Comparison of ENCODE assay signal across 25 mouse cellular contexts in the genomic region with DNA sequence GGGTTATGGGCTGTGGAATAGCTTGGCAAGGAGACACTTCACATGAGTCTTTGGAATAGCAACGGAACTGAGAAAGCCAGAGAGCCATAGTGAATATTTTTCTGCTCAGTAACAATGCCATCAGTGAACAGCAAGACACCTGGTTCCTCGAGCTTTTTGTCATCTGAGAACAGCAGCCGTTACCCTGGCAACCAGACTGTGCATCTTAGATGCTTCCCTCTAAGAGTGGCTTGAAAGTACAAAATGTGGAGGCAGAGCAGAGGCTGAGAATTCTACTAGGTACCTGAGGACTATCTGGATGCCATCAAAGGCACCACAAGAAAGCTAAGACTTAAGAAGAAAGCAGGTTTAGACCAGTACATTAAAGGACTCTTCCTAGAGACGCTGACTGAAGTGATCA. TPM values are rescaled to one million over a fixed set of nuclear protein-coding genes. Genes with fewer than 3 reads are reported as not detected.
DNase-seq lines count a peak whose midpoint lies in the region; ATAC-seq lines count a peak whose summit lies in the region.
"Had no signal": no experiment of that assay in that cellular context is flagged by ENCODE, and none has a peak within 500 bp of the region (broad histone marks: within the 10 kb centered on the region; RNA-seq: fewer than 3 reads in every experiment).

No protein-coding gene starts in this region.

- peak; percentile 51 for ATAC-seq in forebrain, embryonic 13.5 days
- ATAC-seq in forebrain, embryonic 11.5 days (replicated peaks; ENCODE audit: low FRiP score): no peak
- peak; percentile 84 for ATAC-seq in midbrain, embryonic 15.5 days (replicated peaks)
- no peak for ATAC-seq in intestine, embryonic 16.5 days
- ATAC-seq: lung, postnatal 0 days had no signal

- no peaks in the 10 kb centered on the region for H3K4me1 ChIP-seq in forebrain, embryonic 13.5 days
- H3K4me1 ChIP-seq in forebrain, embryonic 11.5 days (replicated peaks; ENCODE audit: control insufficient read depth, insufficient read depth, low read length): no peaks in the 10 kb centered on the region
- H3K4me1 ChIP-seq in midbrain, embryonic 15.5 days: no peaks in the 10 kb centered on the region
- no peaks in the 10 kb centered on the region for H3K4me1 ChIP-seq in intestine, embryonic 16.5 days (ENCODE audit: control insufficient read depth, insufficient read depth, low read length)
- H3K4me1 ChIP-seq: limb, embryonic 13.5 days had no signal

- H3K27ac ChIP-seq in forebrain, embryonic 13.5 days: no peak overlapping the region
- no peak overlapping the region for H3K27ac ChIP-seq in forebrain, embryonic 11.5 days (ENCODE audit: low read depth, low read length)
- H3K27ac ChIP-seq in midbrain, embryonic 15.5 days: peak overlapping the region; percentile 65
- no peak overlapping the region for H3K27ac ChIP-seq in intestine, embryonic 16.5 days (ENCODE audit: low read length)
- H3K27ac ChIP-seq: limb, embryonic 13.5 days; liver, embryonic 14.5 days had no signal

- no peaks in the 10 kb centered on the region for H3K27me3 ChIP-seq in forebrain, embryonic 13.5 days
- H3K27me3 ChIP-seq in forebrain, embryonic 11.5 days (ENCODE audit: control insufficient read depth, insufficient read depth, low read length): no peaks in the 10 kb centered on the region
- H3K27me3 ChIP-seq in midbrain, embryonic 15.5 days (replicated peaks): no peaks in the 10 kb centered on the region
- H3K27me3 ChIP-seq in intestine, embryonic 16.5 days (replicated peaks; ENCODE audit: control insufficient read depth, insufficient read depth, low read length): no peaks in the 10 kb centered on the region

- no peak overlapping the region for H3K4me3 ChIP-seq in forebrain, embryonic 13.5 days
- no peak overlapping the region for H3K4me3 ChIP-seq in forebrain, embryonic 11.5 days (ENCODE audit: low read depth, low read length)
- no peak overlapping the region for H3K4me3 ChIP-seq in midbrain, embryonic 15.5 days
- H3K4me3 ChIP-seq in intestine, embryonic 16.5 days (ENCODE audit: low read length): no peak overlapping the region
- H3K4me3 ChIP-seq: erythroblast, embryonic 14.5 days; limb, embryonic 13.5 days had no signal

- no peak overlapping the region for H3K9ac ChIP-seq in forebrain, embryonic 13.5 days
- no peak overlapping the region for H3K9ac ChIP-seq in forebrain, embryonic 11.5 days (ENCODE audit: low read length)
- H3K9ac ChIP-seq in midbrain, embryonic 15.5 days: no peak overlapping the region
- no peak overlapping the region for H3K9ac ChIP-seq in intestine, embryonic 16.5 days (ENCODE audit: low read depth, low read length)
- H3K9ac ChIP-seq: limb, embryonic 13.5 days; liver, embryonic 14.5 days had no signal

- no peaks in the 10 kb centered on the region for H3K36me3 ChIP-seq in forebrain, embryonic 13.5 days (ENCODE audit: poor library complexity, severe bottlenecking)
- H3K36me3 ChIP-seq in forebrain, embryonic 11.5 days (ENCODE audit: control insufficient read depth, insufficient read depth, low read length): no peaks in the 10 kb centered on the region
- H3K36me3 ChIP-seq in midbrain, embryonic 15.5 days (replicated peaks): no peaks in the 10 kb centered on the region
- H3K36me3 ChIP-seq in intestine, embryonic 16.5 days (ENCODE audit: control insufficient read depth, insufficient read depth, low read length): no peaks in the 10 kb centered on the region
- H3K36me3 ChIP-seq: limb, embryonic 13.5 days had no signal

- H3K4me2 ChIP-seq in forebrain, embryonic 13.5 days: no peak overlapping the region
- H3K4me2 ChIP-seq in forebrain, embryonic 11.5 days (ENCODE audit: low read depth, low read length, severe bottlenecking): no peak overlapping the region
- H3K4me2 ChIP-seq in midbrain, embryonic 15.5 days: peak overlapping the region; percentile 10; the same call in 1 of the 2 replicates
- no peak overlapping the region for H3K4me2 ChIP-seq in intestine, embryonic 16.5 days (ENCODE audit: low read depth, low read length)
- H3K4me2 ChIP-seq: limb, embryonic 13.5 days had no signal

- 63% methylated on average over 4 of the region's 4 CpGs for WGBS in forebrain, embryonic 13.5 days
- WGBS in forebrain, embryonic 11.5 days: 60% methylated on average over 4 of the region's 4 CpGs
- 45% methylated on average over 4 of the region's 4 CpGs for WGBS in midbrain, embryonic 15.5 days
- 66% methylated on average over 4 of the region's 4 CpGs for WGBS in intestine, embryonic 16.5 days

- intact Hi-C loops in left cerebral cortex, postnatal 14 days (cut with DNase I): no loop called here
- intact Hi-C loops in left cerebral cortex, postnatal 36 days (cut with DNase I): no loop called here

- H3K9me3 ChIP-seq in forebrain, embryonic 13.5 days (replicated peaks): no peaks in the 10 kb centered on the region
- no peaks in the 10 kb centered on the region for H3K9me3 ChIP-seq in forebrain, embryonic 11.5 days (ENCODE audit: control insufficient read depth, low read length)
- no peaks in the 10 kb centered on the region for H3K9me3 ChIP-seq in midbrain, embryonic 15.5 days
- no peaks in the 10 kb centered on the region for H3K9me3 ChIP-seq in intestine, embryonic 16.5 days (ENCODE audit: control insufficient read depth, low read length)
- H3K9me3 ChIP-seq: limb, embryonic 13.5 days had no signal

- DNase-seq in forebrain, embryonic 11.5 days (ENCODE audit: low spot score): no peak
- peak; percentile 16 to 26 for DNase-seq in left cerebral cortex, postnatal 14 days (ENCODE audit: low spot score in 2 of 2)
- no peak for DNase-seq in left cerebral cortex, postnatal 36 days (ENCODE audit: low spot score in 2 of 2)
- DNase-seq in brain, adult 2 months (ENCODE audit: low read depth, low spot score): peak; percentile 78
- no peak for DNase-seq in lung, postnatal 25 days (ENCODE audit: low spot score)
- DNase-seq: cerebellum, adult 11-12 months; gastrocnemius, postnatal 25 days; kidney, adult 8-10 months; kidney, postnatal 36 days; layer of hippocampus, postnatal 36 days; thymus, postnatal 14 days had no signal

RNA-seq across cellular contexts. Expression of a gene that starts 2.5 kb away (rescaled TPM):
- 9.7 and 10.7 TPM in 2 replicates for polyA plus RNA-seq in forebrain, embryonic 13.5 days (2015; fragmentation: Nextera tagmentation; extraction: Ambion mirVana)
- 6.8 and 7.4 TPM in 2 replicates for polyA plus RNA-seq in forebrain, embryonic 11.5 days (2014; fragmentation: Nextera tagmentation; extraction: Ambion mirVana)
- total RNA-seq in left cerebral cortex, postnatal 14 days (2021): 100 to 1,000 TPM; 421 to 726 TPM
- total RNA-seq in left cerebral cortex, postnatal 36 days (2021): 1,000 to 10,000 TPM in 1 of 2 experiments, 100 to 1,000 TPM in 1; 788 to 1,170 TPM
- 10.0 and 11.4 TPM in 2 replicates for polyA plus RNA-seq in midbrain, embryonic 15.5 days (2015; fragmentation: Nextera tagmentation; extraction: Ambion mirVana)
- polyA plus RNA-seq in intestine, embryonic 16.5 days (2015; fragmentation: Nextera tagmentation; extraction: Ambion mirVana): 3.9 and 4.2 TPM in 2 replicates
- polyA plus RNA-seq: erythroblast, embryonic 14.5 days had no signal

RNA-seq across cellular contexts. Expression of a gene that starts 43.5 kb away (rescaled TPM):
- 5.8 and 6.3 TPM in 2 replicates for polyA plus RNA-seq in forebrain, embryonic 13.5 days (2015; fragmentation: Nextera tagmentation; extraction: Ambion mirVana)
- polyA plus RNA-seq in forebrain, embryonic 11.5 days (2014; fragmentation: Nextera tagmentation; extraction: Ambion mirVana): 2.1 and 2.4 TPM in 2 replicates
- 10 to 100 TPM; 14.9 to 19.7 TPM for total RNA-seq in left cerebral cortex, postnatal 14 days (2021)
- total RNA-seq in left cerebral cortex, postnatal 36 days (2021): 10 to 100 TPM; 12.1 to 19.6 TPM
- polyA plus RNA-seq in midbrain, embryonic 15.5 days (2015; fragmentation: Nextera tagmentation; extraction: Ambion mirVana): 23.1 and 24.4 TPM in 2 replicates
- polyA plus RNA-seq in intestine, embryonic 16.5 days (2015; fragmentation: Nextera tagmentation; extraction: Ambion mirVana): 0.37 and 0.44 TPM in 2 replicates
- total RNA-seq: megakaryocyte, adult 5-6 weeks; MEL; neutrophil, adult 5-6 weeks had no signal
- polyA plus RNA-seq: erythroblast, embryonic 14.5 days; liver, embryonic 14.5 days had no signal

RNA-seq across cellular contexts. Expression of a gene that starts 45.1 kb away (rescaled TPM):
- 0.13 TPM in 1 of 2 replicates, not detected in the other for polyA plus RNA-seq in forebrain, embryonic 13.5 days (2015; fragmentation: Nextera tagmentation; extraction: Ambion mirVana)
- polyA plus RNA-seq in forebrain, embryonic 11.5 days (2014; fragmentation: Nextera tagmentation; extraction: Ambion mirVana): not detected in 2 replicates
- total RNA-seq in left cerebral cortex, postnatal 14 days (2021): under 1 TPM in 1 of 2 experiments, not detected in 1; 0.27 TPM
- total RNA-seq in left cerebral cortex, postnatal 36 days (2021): not detected
- 0.11 TPM in 1 of 2 replicates, not detected in the other for polyA plus RNA-seq in midbrain, embryonic 15.5 days (2015; fragmentation: Nextera tagmentation; extraction: Ambion mirVana)
- polyA plus RNA-seq in intestine, embryonic 16.5 days (2015; fragmentation: Nextera tagmentation; extraction: Ambion mirVana): not detected in 2 replicates
- total RNA-seq: adrenal gland, adult 18-20 months; gastrocnemius, postnatal 25 days; heart, adult 8-10 months; megakaryocyte, adult 5-6 weeks; MEL; neutrophil, adult 5-6 weeks had no signal
- polyA plus RNA-seq: erythroblast, embryonic 14.5 days; heart, embryonic 16.5 days; liver, embryonic 14.5 days; lung, postnatal 0 days; stomach, embryonic 16.5 days had no signal

Comparison
In these comparisons a context has a peak if more than half of its experiments do, and no peak if none do; other contexts are left out.
1. ATAC-seq: peak in forebrain, embryonic 13.5 days (single experiment) and midbrain, embryonic 15.5 days (single experiment); none in forebrain, embryonic 11.5 days (single experiment) and intestine, embryonic 16.5 days (single experiment).
2. DNase-seq: peak in left cerebral cortex, postnatal 14 days (2 of 2) and brain, adult 2 months (single experiment); none in forebrain, embryonic 11.5 days (single experiment), left cerebral cortex, postnatal 36 days (0 of 2) and lung, postnatal 25 days (single experiment).